Mouse (Mus musculus) forebrain, embryonic 15.5 days (tissue): ENCODE results near the gene Cecr2. TPM values are rescaled to one million over a fixed set of nuclear protein-coding genes. Genes with fewer than 3 reads are reported as not detected.
"Not testable (repeated sequence)": the region's sequence is repeated elsewhere in the genome, so short reads cannot be mapped to it uniquely, and the experiment has no call there.

ENCODE experiments used
- ATAC-seq: fragments of 200-750 bp; cut with Nextera tagmentation; replicated peaks from 2 replicates; pipeline ENCODE4 v1.8.0; 2017; ENCODE audit warnings: mild to moderate bottlenecking, moderate TSS enrichment, moderate library complexity
- H3K27ac ChIP-seq: fragments of 300-500 bp; sonication (generic); replicated peaks from 2 replicates; pipeline ENCODE4 v1.5.1; 2015; ENCODE audit warnings: mild to moderate bottlenecking, inconsistent platforms
- H3K27me3 ChIP-seq: fragments of 300-500 bp; sonication (generic); 2 replicates; pipeline ENCODE4 v1.6.1; 2015; ENCODE audit warnings: inconsistent platforms
- H3K36me3 ChIP-seq: fragments of 300-500 bp; sonication (generic); 2 replicates; pipeline ENCODE4 v1.6.1; 2015; ENCODE audit warnings: mild to moderate bottlenecking, inconsistent platforms
- H3K4me1 ChIP-seq: fragments of 300-500 bp; sonication (generic); 2 replicates; pipeline ENCODE4 v1.6.1; 2015; ENCODE audit warnings: inconsistent platforms
- H3K4me2 ChIP-seq: fragments of 300-500 bp; sonication (generic); replicated peaks from 2 replicates; pipeline ENCODE4 v1.6.1; 2015; ENCODE audit warnings: mild to moderate bottlenecking, inconsistent platforms
- H3K4me3 ChIP-seq: fragments of 300-500 bp; sonication (generic); 2 replicates; pipeline ENCODE4 v1.5.1; 2015; ENCODE audit warnings: mild to moderate bottlenecking, inconsistent platforms
- H3K9ac ChIP-seq: fragments of 300-500 bp; sonication (generic); replicated peaks from 2 replicates; pipeline ENCODE4 v1.6.1; 2015; ENCODE audit warnings: mild to moderate bottlenecking, inconsistent platforms
- H3K9me3 ChIP-seq: fragments of 300-500 bp; sonication (generic); 2 replicates; pipeline ENCODE4 v1.6.1; 2016; ENCODE audit warnings: inconsistent platforms
- WGBS: fragments of 180-500 bp; shearing (Covaris S2); methylation state at CpG from one replicate; pipeline ENCODE4 v1.1.7; 2015; ENCODE audit warnings: mixed read lengths; 5-methylcytosine and 5-hydroxymethylcytosine counted together
- polyA plus RNA-seq: library from polyadenylated mRNA; unstranded; fragments of >200 nt; fragmentation: Nextera tagmentation; extraction: Ambion mirVana; gene quantifications from 2 replicates; pipeline ENCODE4 v1.2.1, GENCODE M21; 2015

The Cecr2 gene
- polyA plus RNA-seq, 1 experiment from 2014 or later, result 5.7 TPM

DNA sequence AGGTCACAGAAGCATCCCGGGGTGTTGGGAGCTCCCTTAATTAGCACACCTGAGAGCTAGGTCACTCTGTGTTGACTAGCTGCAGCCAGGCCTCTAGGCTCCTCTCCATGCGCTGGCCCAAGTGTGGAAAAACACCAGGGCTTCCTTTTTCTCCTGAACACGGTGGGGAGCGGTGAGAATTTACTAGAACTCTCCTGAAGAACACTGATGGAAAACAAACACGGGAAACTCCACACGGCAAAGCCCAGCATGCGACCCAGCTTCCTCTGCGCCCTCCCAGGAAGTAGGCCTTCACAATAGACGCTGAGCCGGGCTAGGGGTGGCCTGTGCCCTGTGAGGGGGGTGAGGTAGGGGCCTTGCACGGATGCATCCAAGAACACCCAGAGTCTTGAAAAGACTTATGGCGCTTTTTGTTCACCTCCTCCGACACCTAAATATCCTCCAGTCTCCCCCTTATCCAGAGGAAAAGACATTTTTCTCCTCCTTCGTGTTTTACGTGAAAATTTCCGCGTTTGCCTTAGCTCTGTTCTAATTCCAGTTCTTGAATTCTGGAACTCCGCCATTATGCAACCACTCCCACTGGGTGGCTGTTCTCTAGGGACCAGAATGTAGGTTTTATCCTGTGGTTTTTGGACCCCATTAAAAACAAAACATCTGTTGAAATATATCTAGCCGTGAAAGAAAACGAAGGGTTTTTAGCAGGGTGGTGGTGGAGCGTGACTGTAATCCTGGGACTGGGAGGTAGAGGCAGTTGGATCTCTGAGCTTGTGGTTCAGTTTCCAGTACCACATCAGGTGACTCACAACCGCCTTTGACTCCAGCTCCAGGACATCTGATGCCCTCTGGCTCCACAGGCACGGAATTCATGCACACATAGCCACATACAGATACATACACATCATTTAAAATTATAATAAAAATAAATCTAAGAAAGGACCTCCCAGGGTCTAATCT, 21.5 kb upstream of the Cecr2 start:
- H3K4me3 ChIP-seq, result no peak overlapping the region
- WGBS, result 51% methylated on average over 23 of the region's 23 CpGs
- no peaks in the 10 kb centered on the region for H3K27me3 ChIP-seq
- H3K4me1 ChIP-seq, result no peaks in the 10 kb centered on the region
- no peaks in the 10 kb centered on the region for H3K36me3 ChIP-seq
- no peak overlapping the region for H3K4me2 ChIP-seq
- no peak for ATAC-seq
- no peak overlapping the region for H3K9ac ChIP-seq
- H3K9me3 ChIP-seq, result no peaks in the 10 kb centered on the region
- H3K27ac ChIP-seq, result no peak overlapping the region

DNA sequence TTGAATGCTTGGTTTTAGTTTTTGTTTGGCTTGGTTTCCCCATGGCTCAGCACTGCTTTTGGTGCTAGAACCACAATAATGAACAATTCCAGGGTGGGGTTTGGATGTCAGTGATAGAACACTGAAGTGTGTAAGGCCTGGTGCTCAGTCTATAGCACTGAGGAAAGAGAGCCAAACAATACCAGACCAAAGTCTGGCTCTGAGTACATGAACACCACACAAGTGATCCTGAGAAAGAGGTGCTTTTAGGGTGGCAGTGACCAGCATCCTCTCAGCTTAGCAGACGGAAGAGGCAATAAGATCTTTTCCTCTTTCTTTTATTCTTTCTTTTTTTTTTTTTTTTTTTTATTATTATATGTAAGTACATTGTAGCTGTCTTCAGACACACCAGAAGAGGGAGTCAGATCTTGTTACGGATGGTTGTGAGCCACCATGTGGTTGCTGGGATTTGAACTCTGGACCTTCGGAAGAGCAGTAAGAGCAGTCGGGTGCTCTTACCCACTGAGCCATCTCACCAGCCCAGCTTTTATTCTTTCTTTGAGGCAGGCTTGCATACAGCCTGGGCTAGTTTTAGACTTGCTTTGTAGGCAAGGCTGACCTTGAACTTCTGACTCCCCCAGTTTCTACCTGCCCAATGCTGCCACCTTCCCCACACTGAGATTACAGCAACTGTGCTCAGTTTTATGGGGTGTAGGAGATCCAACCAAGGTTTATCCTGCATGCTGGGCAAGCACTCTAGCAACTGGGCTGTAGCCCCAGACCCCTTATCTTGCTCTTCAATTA, 18.7 kb upstream of the Cecr2 start:
- not testable (repeated sequence) for ATAC-seq, H3K36me3 ChIP-seq, H3K27me3 ChIP-seq, H3K4me1 ChIP-seq, H3K9me3 ChIP-seq, H3K4me3 ChIP-seq, H3K27ac ChIP-seq, H3K4me2 ChIP-seq, H3K9ac ChIP-seq
- WGBS, result 87% methylated on average over 3 of the region's 4 CpGs

DNA sequence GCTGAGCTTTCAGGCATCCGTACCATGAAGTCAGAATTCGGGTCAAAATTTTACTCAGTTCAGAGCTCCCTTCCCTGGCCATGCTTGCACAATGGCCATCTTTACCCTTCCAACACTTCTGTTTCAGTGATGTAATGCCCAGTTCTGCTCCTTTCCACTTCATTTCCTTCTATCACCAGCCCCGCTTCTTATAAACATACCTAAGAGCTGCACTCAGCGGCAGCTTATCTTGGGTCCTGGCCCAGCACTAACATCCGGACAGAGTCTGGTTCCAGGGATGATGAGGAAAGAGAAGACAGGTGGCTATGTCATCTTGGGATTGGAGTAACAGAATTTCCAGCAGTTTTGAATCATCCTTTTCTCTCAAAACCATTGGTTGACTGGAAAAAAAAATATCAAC, 18.0 kb upstream of the Cecr2 start:
- Histone ChIP-seq H3K9ac (no peak overlapping the region), H3K27ac (no peak overlapping the region), H3K4me1 (no peaks in the 10 kb centered on the region), H3K4me3 (no peak overlapping the region), H3K9me3 (no peaks in the 10 kb centered on the region), H3K27me3 (no peaks in the 10 kb centered on the region), H3K4me2 (no peak overlapping the region), H3K36me3 (no peaks in the 10 kb centered on the region)
- ATAC-seq, result no peak
- WGBS, result 83% methylated on average over 5 of the region's 5 CpGs

DNA sequence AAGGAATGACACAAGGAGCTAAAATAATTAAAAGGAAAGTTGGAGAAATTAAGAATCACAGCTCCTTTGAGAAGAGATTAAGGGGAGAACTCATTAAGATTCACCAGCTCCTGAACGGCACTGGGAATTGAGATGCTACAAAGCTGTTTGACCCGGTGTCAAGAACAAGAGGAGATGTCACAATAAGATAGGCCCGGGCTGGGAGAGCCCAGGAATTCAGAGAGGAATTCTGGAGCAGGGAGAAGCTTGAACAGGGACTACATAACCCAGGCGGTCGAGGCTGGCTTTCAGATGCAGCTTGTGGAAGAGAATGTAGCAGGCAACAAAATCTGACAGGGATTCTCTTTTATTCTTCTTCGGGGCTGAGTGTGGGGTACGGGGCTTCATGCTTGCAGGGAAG, 13.5 kb upstream of the Cecr2 start:
- Histone ChIP-seq H3K4me1 (no peaks in the 10 kb centered on the region), H3K36me3 (no peaks in the 10 kb centered on the region), H3K27me3 (no peaks in the 10 kb centered on the region), H3K9ac (no peak overlapping the region), H3K9me3 (no peaks in the 10 kb centered on the region), H3K4me3 (no peak overlapping the region), H3K27ac (no peak overlapping the region), H3K4me2 (no peak overlapping the region)
- ATAC-seq, result no peak
- WGBS, result 16% methylated on average over 7 of the region's 7 CpGs

DNA sequence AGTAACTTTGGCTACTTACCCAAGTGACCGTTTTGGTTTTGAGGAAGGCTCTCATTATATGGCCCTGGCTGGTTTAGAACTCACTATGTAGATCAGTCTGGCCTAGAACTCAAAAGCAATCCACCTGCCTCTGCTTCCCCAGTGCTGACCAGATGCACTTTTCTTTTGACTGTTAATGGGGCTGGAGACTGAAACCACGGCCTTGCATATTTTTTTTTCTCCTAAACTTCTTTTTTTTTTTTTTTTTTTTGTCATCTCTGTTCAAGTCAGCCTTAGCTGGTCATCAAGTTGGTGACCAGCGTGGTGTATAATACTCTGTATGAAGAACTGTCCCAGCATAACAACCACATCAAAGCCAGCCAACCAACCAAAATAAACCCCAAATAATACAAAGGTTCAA, 10.5 kb upstream of the Cecr2 start:
- H3K27ac ChIP-seq, result no peak overlapping the region
- no peaks in the 10 kb centered on the region for H3K9me3 ChIP-seq
- H3K36me3 ChIP-seq, result no peaks in the 10 kb centered on the region
- WGBS, result 92% methylated on average over 3 of the region's 3 CpGs
- no peaks in the 10 kb centered on the region for H3K27me3 ChIP-seq
- no peak overlapping the region for H3K4me3 ChIP-seq
- no peak overlapping the region for H3K9ac ChIP-seq
- H3K4me2 ChIP-seq, result no peak overlapping the region
- 0 out of 2 replicates have a peak, but pooled peaks cover 2% of the 10 kb centered on the region for H3K4me1 ChIP-seq
- ATAC-seq, result no peak

DNA sequence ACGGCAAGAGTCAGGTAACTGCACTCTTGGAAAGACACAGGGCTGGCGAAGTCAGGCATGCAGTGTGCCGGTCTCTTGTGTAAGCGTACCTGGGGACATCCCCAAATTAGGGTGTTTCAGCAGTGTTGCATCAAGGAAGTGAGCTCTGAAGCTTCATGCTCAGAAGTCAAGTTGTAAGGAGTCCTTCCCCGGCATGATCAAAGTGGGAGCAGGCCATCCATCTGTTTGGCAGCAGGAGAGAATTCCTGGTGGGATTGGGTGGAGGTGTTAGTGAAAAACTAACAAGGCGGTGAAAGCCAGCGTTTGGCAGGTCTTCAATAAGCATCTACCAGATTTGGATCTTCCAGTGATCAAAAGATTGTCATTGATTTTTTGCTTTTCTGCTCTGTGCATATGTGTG, 7.3 kb upstream of the Cecr2 start:
- Histone ChIP-seq H3K36me3 (no peaks in the 10 kb centered on the region), H3K4me3 (no peak overlapping the region), H3K27me3 (no peaks in the 10 kb centered on the region), H3K4me1 (0 out of 2 replicates have a peak, but pooled peaks cover 2% of the 10 kb centered on the region), H3K4me2 (no peak overlapping the region), H3K9ac (no peak overlapping the region), H3K27ac (peak overlapping the region; percentile 3; the same call in 1 of the 2 replicates), H3K9me3 (no peaks in the 10 kb centered on the region)
- 78% methylated on average over 7 of the region's 7 CpGs for WGBS
- ATAC-seq, result no peak

DNA sequence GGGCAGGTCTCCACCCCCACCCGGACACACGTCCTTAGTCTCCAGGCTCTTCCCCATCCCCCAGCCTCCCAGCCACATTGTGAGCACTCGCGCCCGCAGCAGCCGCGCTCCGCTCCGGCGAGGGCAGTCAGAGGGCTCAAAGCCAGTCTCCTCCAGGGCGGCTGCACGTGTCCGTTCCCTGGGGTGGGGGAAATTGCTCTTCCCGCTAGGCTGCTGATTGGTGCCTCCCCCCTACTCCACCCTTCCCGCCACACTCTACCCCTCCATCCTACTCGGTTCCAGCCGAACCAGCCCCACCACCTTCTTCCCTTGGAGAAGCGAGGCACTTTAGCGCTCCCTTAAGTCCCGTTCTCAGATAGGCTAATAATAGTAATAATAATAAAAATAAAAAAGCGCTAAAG, 754 bp upstream of the Cecr2 start:
- peak overlapping the region; percentile 95 for H3K4me2 ChIP-seq
- no peaks in the 10 kb centered on the region for H3K27me3 ChIP-seq
- H3K36me3 ChIP-seq, result no peaks in the 10 kb centered on the region
- peak overlapping the region; percentile 96 for H3K4me3 ChIP-seq
- H3K27ac ChIP-seq, result peak overlapping the region; percentile 98
- peak overlapping the region; percentile 72 for H3K9ac ChIP-seq
- peaks cover 16% of the 10 kb centered on the region for H3K4me1 ChIP-seq
- peak; percentile 66 for ATAC-seq
- WGBS, result under 1% methylated on average over 21 of the region's 21 CpGs
- H3K9me3 ChIP-seq, result no peaks in the 10 kb centered on the region

DNA sequence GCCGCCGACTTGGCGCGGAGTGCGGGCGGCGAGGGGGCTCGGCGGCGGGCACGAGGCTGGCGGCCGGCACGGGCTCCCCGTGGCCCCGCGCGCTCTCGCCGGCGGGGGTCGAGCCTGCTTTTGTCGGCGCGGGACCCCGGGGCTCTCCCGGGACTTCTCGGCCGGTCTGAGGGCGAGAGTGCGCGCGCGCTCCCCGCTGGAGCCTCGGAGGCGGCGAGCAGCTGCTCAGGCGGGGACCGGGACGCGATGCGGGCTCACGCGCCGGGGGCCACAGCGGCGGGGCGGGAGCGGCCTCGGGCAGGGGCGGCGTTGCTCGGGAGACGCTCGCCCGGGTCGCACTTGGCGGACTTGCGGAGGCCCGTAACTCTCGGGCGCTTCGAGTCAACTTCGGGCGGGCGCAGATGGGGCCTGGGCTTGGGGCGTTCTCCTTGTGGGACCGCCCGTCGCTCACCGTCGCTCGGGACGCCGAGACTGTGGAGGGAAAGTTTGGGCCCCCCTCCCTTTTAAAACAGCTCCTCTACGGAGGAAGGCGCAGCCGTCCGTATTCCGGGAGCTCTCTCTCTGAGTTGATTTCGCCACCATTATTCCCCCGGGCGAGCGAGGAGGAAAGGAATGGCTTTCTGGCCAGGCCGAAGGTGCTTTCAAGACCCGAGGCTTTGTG, 722 bp downstream of the Cecr2 start:
- ATAC-seq, result peak; percentile 38
- H3K9me3 ChIP-seq, result no peaks in the 10 kb centered on the region
- H3K36me3 ChIP-seq, result no peaks in the 10 kb centered on the region
- H3K9ac ChIP-seq, result peak overlapping the region; percentile 72
- WGBS, result under 1% methylated on average over 67 of the region's 87 CpGs
- H3K4me2 ChIP-seq, result peak overlapping the region; percentile 95
- no peaks in the 10 kb centered on the region for H3K27me3 ChIP-seq
- H3K4me1 ChIP-seq, result peaks cover 16% of the 10 kb centered on the region
- peak overlapping the region; percentile 96 for H3K4me3 ChIP-seq
- peak overlapping the region; percentile 98 for H3K27ac ChIP-seq

DNA sequence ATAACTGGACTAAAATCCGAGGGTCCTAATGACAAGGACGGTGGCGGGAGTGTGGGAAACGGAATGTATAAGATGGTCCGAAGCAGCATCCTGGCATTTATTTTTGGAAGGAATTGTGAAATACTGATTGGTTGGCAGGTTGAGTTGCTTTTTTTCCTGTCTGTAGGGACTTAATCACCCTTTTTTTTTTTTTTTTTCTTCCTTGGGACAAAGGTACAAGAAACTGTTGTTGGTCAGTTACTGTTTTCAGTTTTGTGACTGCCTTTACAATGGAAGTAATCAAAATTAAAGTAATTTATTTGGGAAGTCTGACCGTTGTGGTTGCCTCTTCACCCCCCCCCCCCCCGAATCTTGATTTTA, 1.2 kb downstream of the Cecr2 start:
- H3K4me1 ChIP-seq, result peaks cover 16% of the 10 kb centered on the region
- no peak for ATAC-seq
- no peaks in the 10 kb centered on the region for H3K27me3 ChIP-seq
- H3K36me3 ChIP-seq, result no peaks in the 10 kb centered on the region
- no peaks in the 10 kb centered on the region for H3K9me3 ChIP-seq
- H3K4me3 ChIP-seq, result peak overlapping the region; percentile 96
- peak overlapping the region; percentile 98 for H3K27ac ChIP-seq
- WGBS, result 0% methylated on average over 7 of the region's 7 CpGs
- peak overlapping the region; percentile 95 for H3K4me2 ChIP-seq
- H3K9ac ChIP-seq, result peak overlapping the region; percentile 72

DNA sequence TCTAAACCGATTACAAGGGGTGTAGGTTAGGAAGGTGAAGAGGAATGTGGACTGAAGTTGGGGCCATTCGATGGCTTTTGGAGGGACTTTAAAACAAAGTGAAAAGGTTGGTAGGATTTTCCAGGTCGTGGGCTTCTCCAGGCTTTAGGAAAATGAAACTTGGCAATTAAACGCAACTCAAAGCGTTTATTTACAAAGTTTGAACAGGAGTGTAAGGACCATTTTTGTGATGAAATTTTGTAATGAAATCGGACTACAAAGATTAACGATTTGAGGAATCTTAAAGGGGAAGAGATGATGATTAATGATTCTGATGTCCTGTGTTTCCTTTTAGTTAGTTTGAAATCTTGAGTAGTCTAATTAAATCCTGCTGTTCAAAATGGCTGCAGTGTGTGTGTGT, 1.7 kb downstream of the Cecr2 start:
- Histone ChIP-seq H3K4me2 (peak overlapping the region; percentile 95), H3K27ac (no peak overlapping the region), H3K4me3 (peak overlapping the region; percentile 96), H3K4me1 (peaks cover 16% of the 10 kb centered on the region), H3K36me3 (no peaks in the 10 kb centered on the region), H3K9me3 (no peaks in the 10 kb centered on the region), H3K9ac (0 out of 2 replicates have a peak overlapping the region, but pooled peaks have one; percentile 10), H3K27me3 (no peaks in the 10 kb centered on the region)
- 10% methylated on average over 7 of the region's 7 CpGs for WGBS
- ATAC-seq, result no peak

DNA sequence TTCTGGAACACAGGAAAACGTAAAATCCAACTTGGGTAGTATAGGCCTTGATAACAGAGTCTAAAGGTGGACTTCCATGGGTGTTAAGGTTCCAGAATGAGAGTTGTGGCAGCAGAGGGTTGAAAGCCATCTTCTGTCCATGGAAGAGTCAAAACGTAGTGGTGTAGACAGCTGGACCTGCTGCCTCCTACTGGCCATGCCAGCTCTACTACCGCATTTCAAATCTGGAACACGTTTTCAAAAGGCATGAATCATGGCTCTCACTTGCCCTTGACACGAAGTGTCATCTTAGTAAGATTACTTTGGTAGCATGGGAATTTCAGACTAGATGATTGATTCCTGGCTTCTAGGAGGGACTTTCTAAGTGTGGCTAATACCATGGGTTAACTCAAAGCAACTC, 8.0 kb downstream of the Cecr2 start:
- H3K27me3 ChIP-seq, result no peaks in the 10 kb centered on the region
- no peaks in the 10 kb centered on the region for H3K4me1 ChIP-seq
- no peak overlapping the region for H3K4me3 ChIP-seq
- no peaks in the 10 kb centered on the region for H3K36me3 ChIP-seq
- no peak overlapping the region for H3K4me2 ChIP-seq
- no peak for ATAC-seq
- H3K9ac ChIP-seq, result no peak overlapping the region
- H3K9me3 ChIP-seq, result no peaks in the 10 kb centered on the region
- no peak overlapping the region for H3K27ac ChIP-seq
- WGBS, result 74% methylated on average over 5 of the region's 5 CpGs

DNA sequence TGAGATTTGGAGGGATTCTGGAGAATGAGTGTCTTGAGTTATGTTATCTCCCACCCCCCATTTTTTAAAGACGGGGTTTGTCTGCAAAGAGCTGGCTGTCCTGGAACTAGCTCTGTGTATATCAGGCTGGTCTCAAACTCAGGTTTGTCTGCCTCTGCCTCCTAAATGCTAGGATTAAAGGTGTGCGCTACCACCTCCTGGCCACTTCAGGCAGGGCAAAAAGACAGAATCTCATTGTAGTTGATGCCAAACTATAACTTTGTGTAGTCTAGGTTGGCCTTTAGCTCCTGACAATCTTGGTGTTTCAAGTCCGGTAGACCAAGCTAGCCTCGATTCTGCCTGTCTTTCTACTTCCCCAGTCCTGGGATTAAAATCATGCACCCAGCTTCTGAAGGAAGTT, 8.7 kb downstream of the Cecr2 start:
- no peak overlapping the region for H3K9ac ChIP-seq
- H3K27ac ChIP-seq, result no peak overlapping the region
- no peak overlapping the region for H3K4me2 ChIP-seq
- no peaks in the 10 kb centered on the region for H3K27me3 ChIP-seq
- no peaks in the 10 kb centered on the region for H3K36me3 ChIP-seq
- no peak for ATAC-seq
- no peaks in the 10 kb centered on the region for H3K4me1 ChIP-seq
- H3K9me3 ChIP-seq, result no peaks in the 10 kb centered on the region
- WGBS, result 93% methylated on average over 4 of the region's 4 CpGs
- no peak overlapping the region for H3K4me3 ChIP-seq
